Mouse (Mus musculus) left cerebral cortex, postnatal 36 days (tissue): ENCODE results near the gene Nme1. TPM values are rescaled to one million over a fixed set of nuclear protein-coding genes. Genes with fewer than 3 reads are reported as not detected.

Source experiments
- total RNA-seq, 2 experiments: library from RNA; stranded (reverse); gene quantifications; 2 replicates each; pipeline ENCODE4 v1.2.3; 2021

The Nme1 gene
- total RNA-seq, 2 experiments from 2014 or later, result 109 to 116 TPM

Other genes starting within 250 kb of the Nme1 start
- 10 to 100 TPM; 23.5 to 24.1 TPM for gene Utp18, start 82.8 kb downstream of the Nme1 start, total RNA-seq
- gene Mbtd1, start 82.7 kb downstream of the Nme1 start, total RNA-seq, result 10 to 100 TPM; 31.9 to 40.4 TPM
- 10 to 100 TPM; 75.3 to 88.9 TPM for gene Nme2, start 12.3 kb downstream of the Nme1 start, total RNA-seq
- 100 to 1,000 TPM in 1 of 2 experiments, 10 to 100 TPM in 1; 82.1 to 108 TPM for gene Gm20390, start 228 bp downstream of the Nme1 start, total RNA-seq
- 100 to 1,000 TPM; 271 to 278 TPM for gene Spag9, start 27.6 kb upstream of the Nme1 start, total RNA-seq
- gene Tob1, start 242.9 kb upstream of the Nme1 start, total RNA-seq, result 10 to 100 TPM; 37.5 to 51.4 TPM